Mouse (Mus musculus): ENCODE results near the gene Jph4. TPM values are rescaled to one million over a fixed set of nuclear protein-coding genes. Genes with fewer than 3 reads are reported as not detected.

The Jph4 gene
- not detected for total RNA-seq (2023)

DNA sequence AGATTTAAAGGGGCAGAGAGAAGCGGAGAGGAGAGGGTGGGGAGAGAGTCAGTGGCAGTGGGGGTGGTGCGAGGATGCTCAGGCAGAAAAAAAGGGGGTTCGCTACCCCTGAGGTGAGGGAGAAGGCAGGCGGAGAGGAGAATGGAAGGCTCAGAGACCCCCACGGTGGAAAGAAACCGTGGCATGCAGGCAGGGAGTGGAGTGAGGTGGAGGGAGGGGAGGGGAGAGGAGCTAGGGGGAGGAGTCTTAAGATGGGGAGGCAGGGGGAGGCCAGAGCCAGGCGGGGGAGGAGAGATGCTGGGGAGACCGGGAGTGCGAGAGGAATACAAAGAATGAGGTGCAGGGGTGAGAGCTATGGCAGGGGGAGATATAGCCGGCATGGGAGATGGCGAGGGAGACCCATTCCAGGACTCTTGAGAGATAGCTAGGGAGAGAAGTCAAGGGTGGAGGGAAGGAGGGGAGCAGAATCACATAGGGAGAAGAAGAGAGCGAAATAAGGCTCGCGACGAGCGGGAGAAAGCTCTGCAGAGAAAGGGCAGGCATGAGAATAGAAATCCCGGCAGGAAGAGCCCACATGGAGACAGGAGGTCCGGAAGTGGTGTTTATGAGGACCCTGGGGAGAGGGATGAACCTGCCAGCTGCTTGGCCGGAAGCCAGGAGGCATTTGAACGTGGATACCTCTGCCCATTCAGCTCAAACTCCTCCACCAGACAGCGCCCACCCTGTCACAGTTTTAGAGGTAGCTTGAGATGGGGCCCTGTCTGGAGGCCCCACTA lies at the start of gene Jph4:
Gene Jph4, minus strand, starts transcription at position 511 of the 776 bp plus-strand sequence.

DNA sequence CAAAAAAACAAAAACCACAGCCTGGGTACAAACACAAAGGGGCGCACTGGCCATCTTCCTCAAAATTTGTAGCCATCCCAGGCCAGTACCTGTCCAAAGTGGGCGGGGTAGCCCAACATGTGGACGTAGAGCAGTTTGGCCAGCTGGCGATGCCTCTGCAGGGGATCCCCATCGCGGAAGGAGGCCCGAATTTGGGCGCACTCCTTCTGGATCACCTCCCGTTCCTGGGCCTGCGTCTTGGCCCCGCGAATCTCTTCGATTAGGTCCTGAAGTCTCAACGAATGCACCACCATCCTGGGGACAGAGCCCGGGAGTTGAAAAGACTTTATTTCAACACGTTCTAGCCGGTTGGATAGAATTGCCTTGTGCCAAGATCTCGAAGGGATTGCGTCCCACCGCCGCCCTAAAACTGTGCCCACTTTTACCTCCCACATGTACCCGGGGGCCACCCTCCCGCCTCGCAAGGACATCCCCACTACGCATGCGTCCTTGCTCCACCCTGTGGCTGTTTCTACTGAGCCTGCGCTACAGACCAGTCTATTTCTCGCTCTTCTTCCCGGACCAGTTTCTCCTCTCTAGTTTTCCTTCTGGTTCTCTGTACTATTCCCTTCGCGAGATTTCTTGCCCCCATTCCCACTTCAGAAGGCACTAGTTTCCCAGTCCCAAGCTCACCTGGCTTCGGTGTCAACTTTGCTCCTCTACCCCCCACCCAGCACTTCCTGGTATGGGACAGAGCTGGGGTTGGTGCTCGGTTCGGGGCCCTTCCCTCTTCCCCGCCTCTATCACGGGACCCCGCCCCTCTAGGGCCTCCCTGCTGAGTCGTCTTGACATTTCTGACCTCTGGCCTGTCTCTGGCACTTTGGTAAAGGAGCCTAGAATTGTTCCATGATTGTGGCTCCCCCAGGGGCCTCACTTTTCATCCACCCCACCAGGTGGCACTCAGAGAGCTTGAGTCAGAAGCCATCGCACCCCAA lies 10.6 kb downstream of the Jph4 start, which contains the start of gene Ap1g2:
Gene Ap1g2, minus strand, starts transcription at position 758 of the 974 bp plus-strand sequence.

DNA sequence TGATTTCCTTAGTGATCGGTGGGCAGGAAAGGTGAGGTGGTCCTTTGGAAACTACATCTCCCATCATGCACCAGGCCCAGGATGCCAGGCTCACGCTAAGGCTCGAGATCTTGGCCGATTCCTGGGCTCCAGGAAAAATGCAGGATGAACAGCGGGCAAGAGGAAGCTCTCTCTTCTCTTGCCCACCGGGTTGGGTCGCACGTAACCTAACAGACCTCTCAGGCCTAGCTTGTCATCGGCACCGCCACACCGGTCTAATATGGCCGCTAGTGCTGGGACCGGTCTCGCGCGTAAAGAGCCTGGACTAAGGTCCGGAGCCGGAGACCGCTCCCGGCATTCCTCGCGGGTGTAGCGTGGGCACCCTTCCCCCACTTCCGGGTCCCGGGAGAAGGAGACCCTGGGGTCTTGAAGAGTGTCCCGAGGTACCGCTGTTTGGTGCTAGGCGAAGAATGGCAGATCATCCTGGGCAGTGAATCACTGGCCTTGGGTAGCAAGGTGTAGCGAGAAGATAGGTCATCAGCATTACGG lies 22.0 kb downstream of the Jph4 start, which contains the start of gene Thtpa:
Gene Thtpa, plus strand, starts transcription at position 81 of the 528 bp plus-strand sequence.

DNA sequence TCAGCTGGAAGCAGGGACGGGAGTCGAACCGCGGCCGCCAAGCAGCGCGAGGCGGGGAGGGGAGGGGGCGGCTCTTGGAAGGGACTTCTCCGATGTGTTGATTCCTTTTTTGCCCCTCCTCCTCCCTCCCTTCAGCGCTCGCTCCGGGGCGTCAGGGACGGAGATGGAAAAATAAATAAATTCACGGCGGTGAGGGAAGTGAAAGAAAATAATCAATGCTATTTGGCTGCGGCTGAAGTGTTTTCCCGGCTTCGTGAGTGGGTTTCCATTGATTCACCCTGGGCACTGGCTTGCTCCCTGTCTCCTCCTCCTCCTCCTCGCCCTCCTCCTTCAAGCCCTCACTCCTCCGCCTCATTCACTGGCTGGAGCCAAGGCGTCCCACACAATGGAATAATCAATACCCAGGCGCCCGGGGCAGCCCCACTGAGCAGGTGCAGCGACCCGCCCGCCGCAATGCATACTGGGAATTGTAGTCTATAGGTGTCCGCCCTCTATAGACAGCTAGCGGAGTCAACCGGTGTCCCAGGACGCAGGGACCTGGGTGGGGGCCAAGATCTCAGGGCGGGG lies 24.6 kb downstream of the Jph4 start, which contains the start of gene Zfhx2:
Gene Zfhx2, minus strand, starts transcription at position 314 of the 567 bp plus-strand sequence.

Other genes starting within 250 kb of the Jph4 start
- 6.8 TPM for gene Homez, start 246.0 kb downstream of the Jph4 start, total RNA-seq (2023)
- gene Ppp1r3e, start 239.4 kb downstream of the Jph4 start, total RNA-seq (2023): 12.5 TPM
- 3.6 TPM for gene Bcl2l2, start 233.6 kb downstream of the Jph4 start, total RNA-seq (2023)
- gene Gm20521, start 233.5 kb downstream of the Jph4 start, total RNA-seq (2023): 0.83 TPM
- 231 TPM for gene Pabpn1, start 224.4 kb downstream of the Jph4 start, total RNA-seq (2023)
- gene Slc22a17, start 203.8 kb downstream of the Jph4 start, total RNA-seq (2023): 2.8 TPM
- not detected for gene Efs, start 190.8 kb downstream of the Jph4 start, total RNA-seq (2023)
- gene Il25, start 184.2 kb downstream of the Jph4 start, total RNA-seq (2023): not detected
- gene Cmtm5, start 180.7 kb downstream of the Jph4 start, total RNA-seq (2023): not detected
- gene Myh6, start 150.0 kb downstream of the Jph4 start, total RNA-seq (2023): not detected
- gene Gm17428, start 140.0 kb downstream of the Jph4 start, total RNA-seq (2023): not detected
- not detected for gene Myh7, start 122.3 kb downstream of the Jph4 start, total RNA-seq (2023)
- gene Ngdn, start 101.5 kb downstream of the Jph4 start, total RNA-seq (2023): 87.3 TPM
- gene Zfhx2, start 24.6 kb downstream of the Jph4 start, total RNA-seq (2023): 14.9 TPM
- 6.1 TPM for gene Thtpa, start 22.2 kb downstream of the Jph4 start, total RNA-seq (2023)
- 131 TPM for gene Ap1g2, start 10.3 kb downstream of the Jph4 start, total RNA-seq (2023)
- not detected for gene Dhrs2, start 105.1 kb upstream of the Jph4 start, total RNA-seq (2023)

All from CD8-positive naive resting alpha-beta T cell, adult 57 days (primary cell).